Comparison of ENCODE assay signal across 8 mouse cellular contexts in the genomic region with DNA sequence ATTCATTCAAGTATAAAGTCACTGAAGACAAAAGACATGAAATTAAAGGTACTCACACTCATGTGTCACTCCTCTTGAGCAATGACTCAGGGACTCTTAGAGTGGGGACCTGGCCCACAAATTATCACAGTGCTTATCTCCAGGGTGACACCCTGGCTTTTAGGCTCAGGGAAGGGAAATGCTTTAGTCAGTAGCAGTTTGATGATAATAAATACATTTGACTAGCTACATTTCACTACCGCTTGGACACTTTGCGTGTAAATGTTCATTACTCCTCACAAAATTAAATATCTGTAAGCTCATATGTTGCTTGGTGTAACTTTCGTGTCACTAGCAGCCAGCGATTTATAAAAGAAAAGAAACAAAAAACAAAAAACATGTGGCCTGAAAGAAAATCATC. TPM values are rescaled to one million over a fixed set of nuclear protein-coding genes. Genes with fewer than 3 reads are reported as not detected.
A peak's percentile ranks its signal among the peaks of the same experiment; 100 is the strongest.
DNase-seq lines count a peak whose midpoint lies in the region; ATAC-seq and TF ChIP-seq lines count a peak whose summit lies in the region.

No protein-coding gene starts in this region.

- DNase-seq in kidney, adult 2 months, result no peak
- DNase-seq in kidney, postnatal 25 days, result no peak
- peak; percentile 4 for DNase-seq in Muller cell, postnatal 12 days (ENCODE audit: inconsistent ontology term)
- DNase-seq in limb, embryonic 14.5 days (ENCODE audit: low spot score), result no peak
- no peak for DNase-seq in right cerebral cortex, postnatal 4 days
- DNase-seq in urinary bladder, adult 18-20 months (ENCODE audit: low spot score in 2 of 2), result no peak

- H3K9ac ChIP-seq in forebrain, embryonic 13.5 days, result peak overlapping the region; percentile 83
- peak overlapping the region; percentile 94 for H3K9ac ChIP-seq in limb, embryonic 14.5 days (ENCODE audit: low read depth, low read length, severe bottlenecking)
- H3K9ac ChIP-seq in stomach, embryonic 15.5 days, result peak overlapping the region; percentile 85; the same call in 1 of the 2 replicates

- peak overlapping the region; percentile 85 for H3K4me3 ChIP-seq in kidney, adult 2 months (ENCODE audit: insufficient read depth, low read depth, low read length)
- peak overlapping the region; percentile 69 for H3K4me3 ChIP-seq in forebrain, embryonic 13.5 days
- peak overlapping the region; percentile 78 for H3K4me3 ChIP-seq in limb, embryonic 14.5 days (replicated peaks; ENCODE audit: low read length)
- H3K4me3 ChIP-seq in stomach, embryonic 15.5 days (replicated peaks), result peak overlapping the region; percentile 73

- peaks cover 6% of the 10 kb centered on the region; the same call in 1 of the 2 replicates for H3K4me1 ChIP-seq in kidney, adult 2 months (ENCODE audit: control insufficient read depth, insufficient read depth, low read length)
- H3K4me1 ChIP-seq in forebrain, embryonic 13.5 days, result peaks cover 8% of the 10 kb centered on the region
- peaks cover 4% of the 10 kb centered on the region for H3K4me1 ChIP-seq in limb, embryonic 14.5 days (ENCODE audit: control insufficient read depth, insufficient read depth, low read length)
- H3K4me1 ChIP-seq in stomach, embryonic 15.5 days, result no peaks in the 10 kb centered on the region

- H3K27me3 ChIP-seq in kidney, adult 2 months (replicated peaks; ENCODE audit: control insufficient read depth, insufficient read depth, low read length), result no peaks in the 10 kb centered on the region
- H3K27me3 ChIP-seq in forebrain, embryonic 13.5 days, result no peaks in the 10 kb centered on the region
- H3K27me3 ChIP-seq in limb, embryonic 14.5 days (ENCODE audit: control insufficient read depth, insufficient read depth, low read length), result no peaks in the 10 kb centered on the region
- no peaks in the 10 kb centered on the region for H3K27me3 ChIP-seq in stomach, embryonic 15.5 days (replicated peaks)

- H3K27ac ChIP-seq in kidney, adult 2 months (ENCODE audit: insufficient read depth, low read depth, low read length), result no peak overlapping the region
- 0 out of 2 replicates have a peak overlapping the region, but pooled peaks have one; percentile 84 for H3K27ac ChIP-seq in forebrain, embryonic 13.5 days
- peak overlapping the region; percentile 94; the same call in 1 of the 2 replicates for H3K27ac ChIP-seq in limb, embryonic 14.5 days (replicated peaks; ENCODE audit: low read depth, low read length)
- H3K27ac ChIP-seq in stomach, embryonic 15.5 days, result peak overlapping the region; percentile 95

- H3K4me2 ChIP-seq in forebrain, embryonic 13.5 days, result peak overlapping the region; percentile 71
- peak overlapping the region; percentile 79 for H3K4me2 ChIP-seq in limb, embryonic 14.5 days (replicated peaks; ENCODE audit: low read depth, low read length, severe bottlenecking)
- peak overlapping the region; percentile 64 for H3K4me2 ChIP-seq in stomach, embryonic 15.5 days

- no peaks in the 10 kb centered on the region for H3K36me3 ChIP-seq in kidney, adult 2 months (ENCODE audit: control insufficient read depth, insufficient read depth, low read length)
- no peaks in the 10 kb centered on the region for H3K36me3 ChIP-seq in forebrain, embryonic 13.5 days (ENCODE audit: poor library complexity, severe bottlenecking)
- H3K36me3 ChIP-seq in limb, embryonic 14.5 days (ENCODE audit: control insufficient read depth, insufficient read depth, low read length), result no peaks in the 10 kb centered on the region; the same call in 1 of the 2 replicates
- H3K36me3 ChIP-seq in stomach, embryonic 15.5 days, result no peaks in the 10 kb centered on the region

- no peak for TF ChIP-seq CTCF in kidney, adult 2 months (conservative IDR thresholded peaks at IDR 0.05; ENCODE audit: insufficient read depth, insufficient read length, low read depth, low read length)

- TF ChIP-seq POLR2A in kidney, adult 2 months (IDR thresholded peaks at IDR 0.05; ENCODE audit: low read depth, low read length), result no peak
- no peak for TF ChIP-seq POLR2A in limb, embryonic 14.5 days (IDR thresholded peaks at IDR 0.05; ENCODE audit: borderline replicate concordance, extremely low read depth, insufficient read depth, insufficient read length)

- ATAC-seq in forebrain, embryonic 13.5 days, result no peak
- ATAC-seq in limb, embryonic 14.5 days (ENCODE audit: low FRiP score, low read depth), result no peak
- peak; percentile 45; the same call in 1 of the 2 replicates for ATAC-seq in stomach, embryonic 15.5 days (ENCODE audit: insufficient read depth, low FRiP score, low read depth)

- WGBS in kidney, adult 2 months, result 47% methylated on average over 4 of the region's 4 CpGs
- 74% methylated on average over 4 of the region's 4 CpGs for WGBS in forebrain, embryonic 13.5 days
- 67% methylated on average over 4 of the region's 4 CpGs for WGBS in limb, embryonic 14.5 days
- WGBS in stomach, embryonic 15.5 days, result 46% methylated on average over 4 of the region's 4 CpGs

- no peaks in the 10 kb centered on the region for H3K9me3 ChIP-seq in forebrain, embryonic 13.5 days (replicated peaks)
- H3K9me3 ChIP-seq in limb, embryonic 14.5 days (ENCODE audit: control insufficient read depth, low read length), result no peaks in the 10 kb centered on the region
- no peaks in the 10 kb centered on the region for H3K9me3 ChIP-seq in stomach, embryonic 15.5 days

RNA-seq across cellular contexts. Expression of a gene that starts 1.1 kb away (rescaled TPM):
- 5.8 and 7.1 TPM in 2 replicates for polyA plus RNA-seq in kidney, adult 2 months (2012; rRNA removed)
- polyA plus RNA-seq in forebrain, embryonic 13.5 days (2015; fragmentation: Nextera tagmentation; extraction: Ambion mirVana), result 19.0 and 19.8 TPM in 2 replicates
- polyA plus RNA-seq in limb, embryonic 14.5 days (2012; rRNA removed), result 8.6 and 11.0 TPM in 2 replicates
- 20.6 and 21.3 TPM in 2 replicates for polyA plus RNA-seq in limb, embryonic 14.5 days (2014; fragmentation: Nextera tagmentation; extraction: Ambion mirVana)
- 22.8 and 30.5 TPM in 2 replicates for polyA plus RNA-seq in stomach, embryonic 15.5 days (2015; fragmentation: Nextera tagmentation; extraction: Ambion mirVana)

RNA-seq across cellular contexts. Expression of a gene that starts 39.3 kb away (rescaled TPM):
- polyA plus RNA-seq in kidney, adult 2 months (2012; rRNA removed), result 0.39 and 0.41 TPM in 2 replicates
- polyA plus RNA-seq in forebrain, embryonic 13.5 days (2015; fragmentation: Nextera tagmentation; extraction: Ambion mirVana), result 0.55 and 0.74 TPM in 2 replicates
- 0.04 and 0.05 TPM in 2 replicates for polyA plus RNA-seq in limb, embryonic 14.5 days (2012; rRNA removed)
- 0.08 TPM in 1 of 2 replicates, not detected in the other for polyA plus RNA-seq in limb, embryonic 14.5 days (2014; fragmentation: Nextera tagmentation; extraction: Ambion mirVana)
- 0.24 and 0.46 TPM in 2 replicates for polyA plus RNA-seq in stomach, embryonic 15.5 days (2015; fragmentation: Nextera tagmentation; extraction: Ambion mirVana)

RNA-seq across cellular contexts. Expression of a gene that starts 50.5 kb away (rescaled TPM):
- polyA plus RNA-seq in kidney, adult 2 months (2012; rRNA removed), result not detected in 2 replicates
- polyA plus RNA-seq in forebrain, embryonic 13.5 days (2015; fragmentation: Nextera tagmentation; extraction: Ambion mirVana), result 1.2 and 1.8 TPM in 2 replicates
- polyA plus RNA-seq in limb, embryonic 14.5 days (2012; rRNA removed), result 0.24 TPM in 1 of 2 replicates, not detected in the other
- 0.28 and 0.50 TPM in 2 replicates for polyA plus RNA-seq in limb, embryonic 14.5 days (2014; fragmentation: Nextera tagmentation; extraction: Ambion mirVana)
- polyA plus RNA-seq in stomach, embryonic 15.5 days (2015; fragmentation: Nextera tagmentation; extraction: Ambion mirVana), result 0.71 and 0.95 TPM in 2 replicates
